Mouse (Mus musculus): ENCODE results near the gene Fut8. TPM values are rescaled to one million over a fixed set of nuclear protein-coding genes. Genes with fewer than 3 reads are reported as not detected.

The Fut8 gene
- polyA plus RNA-seq, 1 experiment, result 11.8 TPM

GRCm38 (mm10) chr12:77240372-77240771 lies 2.4 kb downstream of the Fut8 start:
- TF ChIP-seq POLR2A (IDR thresholded peaks at IDR 0.05; ENCODE audit: insufficient read length, low read depth) (no peak), REST (IDR thresholded peaks at IDR 0.05; ENCODE audit: insufficient read depth, insufficient read length) (no peak), POLR2AphosphoS2 (IDR thresholded peaks at IDR 0.05; ENCODE audit: insufficient read length, low read depth) (no peak), MYOD1 (IDR thresholded peaks at IDR 0.05; ENCODE audit: control insufficient read depth in 1 of 3, insufficient read length in 2 of 3, low read depth in 2 of 3) (no peak), TCF12 (IDR thresholded peaks at IDR 0.05; ENCODE audit: insufficient read depth, poor library complexity, severe bottlenecking) (no peak), MYOG (IDR thresholded peaks at IDR 0.05; ENCODE audit: control insufficient read depth in 1 of 3, insufficient read depth in 1 of 3, insufficient read length in 2 of 3, low read depth in 2 of 3) (no peak), USF1 (IDR thresholded peaks at IDR 0.05; ENCODE audit: low read depth) (no peak), SRF (IDR thresholded peaks at IDR 0.05; ENCODE audit: control insufficient read depth, insufficient read length, low read depth) (no peak), MAX (IDR thresholded peaks at IDR 0.05; ENCODE audit: low read depth) (no peak), CEBPB (IDR thresholded peaks at IDR 0.05; ENCODE audit: insufficient read depth, poor library complexity, severe bottlenecking) (no peak), TCF3 (IDR thresholded peaks at IDR 0.05; ENCODE audit: insufficient read length, low read depth) (no peak), E2F4 (IDR thresholded peaks at IDR 0.05; ENCODE audit: insufficient read depth) (no peak)
- Histone ChIP-seq H3ac (ENCODE audit: control insufficient read depth, insufficient read length) (no peak overlapping the region), H3K79me2 (ENCODE audit: control insufficient read depth, insufficient read depth) (peaks cover 31% of the 10 kb centered on the region), H3K4me2 (ENCODE audit: low read depth) (peak overlapping the region; percentile 94), H3K27me3 (ENCODE audit: control insufficient read depth, insufficient read depth, insufficient read length) (no peaks in the 10 kb centered on the region), H3K4me3 (peak overlapping the region; percentile 55), H3K36me3 (ENCODE audit: control insufficient read depth, insufficient read depth) (no peaks in the 10 kb centered on the region)

- H3K36me3 ChIP-seq (ENCODE audit: control insufficient read depth, insufficient read depth), result no peaks in the 10 kb centered on the region
- H3K27me3 ChIP-seq (ENCODE audit: control insufficient read depth, insufficient read depth, insufficient read length), result no peaks in the 10 kb centered on the region
- H3K4me2 ChIP-seq (ENCODE audit: low read depth), result peak overlapping the region; percentile 94
- peaks cover 36% of the 10 kb centered on the region for H3K79me2 ChIP-seq (ENCODE audit: control insufficient read depth, insufficient read depth)
- no peak overlapping the region for H3K4me3 ChIP-seq
- TF ChIP-seq POLR2A (IDR thresholded peaks at IDR 0.05; ENCODE audit: insufficient read length, low read depth) (no peak), REST (IDR thresholded peaks at IDR 0.05; ENCODE audit: insufficient read depth, insufficient read length) (no peak), POLR2AphosphoS2 (IDR thresholded peaks at IDR 0.05; ENCODE audit: insufficient read length, low read depth) (no peak)
- H3ac ChIP-seq (ENCODE audit: control insufficient read depth, insufficient read length), result no peak overlapping the region
Observed at GRCm38 (mm10) chr12:77240839-77241238, 2.9 kb downstream of the Fut8 start.

- Histone ChIP-seq H3ac (ENCODE audit: control insufficient read depth, insufficient read length) (no peak overlapping the region), H3K27me3 (ENCODE audit: control insufficient read depth, insufficient read depth, insufficient read length) (no peaks in the 10 kb centered on the region), H3K36me3 (ENCODE audit: control insufficient read depth, insufficient read depth) (no peaks in the 10 kb centered on the region), H3K79me2 (ENCODE audit: control insufficient read depth, insufficient read depth) (no peaks in the 10 kb centered on the region), H3K4me3 (no peak overlapping the region), H3K4me2 (ENCODE audit: low read depth) (no peak overlapping the region)
- TF ChIP-seq E2F4 (IDR thresholded peaks at IDR 0.05; ENCODE audit: insufficient read depth) (no peak), MYOD1 (IDR thresholded peaks at IDR 0.05; ENCODE audit: control insufficient read depth in 1 of 3, insufficient read length in 2 of 3, low read depth in 2 of 3) (no peak), MYOG (IDR thresholded peaks at IDR 0.05; ENCODE audit: control insufficient read depth in 1 of 3, insufficient read depth in 1 of 3, insufficient read length in 2 of 3, low read depth in 2 of 3) (no peak), POLR2A (IDR thresholded peaks at IDR 0.05; ENCODE audit: insufficient read length, low read depth) (no peak), MAX (IDR thresholded peaks at IDR 0.05; ENCODE audit: low read depth) (no peak), TCF3 (IDR thresholded peaks at IDR 0.05; ENCODE audit: insufficient read length, low read depth) (no peak), TCF12 (IDR thresholded peaks at IDR 0.05; ENCODE audit: insufficient read depth, poor library complexity, severe bottlenecking) (no peak), CEBPB (IDR thresholded peaks at IDR 0.05; ENCODE audit: insufficient read depth, poor library complexity, severe bottlenecking) (no peak)
Observed at GRCm38 (mm10) chr12:77262650-77263049, 24.7 kb downstream of the Fut8 start.

DNA sequence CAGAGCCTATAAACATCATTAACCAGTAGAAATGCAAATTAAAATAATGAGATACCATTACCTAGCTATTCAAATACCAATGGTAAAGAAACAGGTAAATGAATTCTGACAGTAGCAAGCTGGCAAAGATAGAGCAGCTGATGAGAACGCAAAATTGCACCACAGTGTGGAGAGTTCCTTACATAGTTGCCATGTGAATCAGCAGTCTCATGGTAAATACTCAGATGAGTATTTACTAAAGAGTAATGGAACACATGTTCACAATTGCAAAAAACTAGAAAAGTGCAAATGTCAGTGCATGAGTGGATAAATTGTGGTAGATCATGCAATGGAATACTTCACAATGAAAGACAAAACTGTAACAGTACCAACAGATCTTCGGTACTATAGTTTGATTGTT lies 25.9 kb downstream of the Fut8 start:
- no peak overlapping the region for H3K4me3 ChIP-seq
- peaks cover 7% of the 10 kb centered on the region for H3K79me2 ChIP-seq (ENCODE audit: control insufficient read depth, insufficient read depth)
- H3K4me2 ChIP-seq (ENCODE audit: low read depth), result no peak overlapping the region
- no peaks in the 10 kb centered on the region for H3K27me3 ChIP-seq (ENCODE audit: control insufficient read depth, insufficient read depth, insufficient read length)
- no peaks in the 10 kb centered on the region for H3K36me3 ChIP-seq (ENCODE audit: control insufficient read depth, insufficient read depth)
- TF ChIP-seq MAX (IDR thresholded peaks at IDR 0.05; ENCODE audit: low read depth) (no peak), CEBPB (IDR thresholded peaks at IDR 0.05; ENCODE audit: insufficient read depth, poor library complexity, severe bottlenecking) (0 out of 2 replicates have a peak, but pooled peaks have one; percentile 8)
- H3ac ChIP-seq (ENCODE audit: control insufficient read depth, insufficient read length), result no peak overlapping the region

GRCm38 (mm10) chr12:77270694-77271093 lies 32.8 kb downstream of the Fut8 start:
- Histone ChIP-seq H3K36me3 (ENCODE audit: control insufficient read depth, insufficient read depth) (no peaks in the 10 kb centered on the region), H3K4me3 (no peak overlapping the region), H3ac (ENCODE audit: control insufficient read depth, insufficient read length) (no peak overlapping the region), H3K27me3 (ENCODE audit: control insufficient read depth, insufficient read depth, insufficient read length) (no peaks in the 10 kb centered on the region), H3K79me2 (ENCODE audit: control insufficient read depth, insufficient read depth) (peaks cover 36% of the 10 kb centered on the region), H3K4me2 (ENCODE audit: low read depth) (no peak overlapping the region)
- TF ChIP-seq E2F4 (IDR thresholded peaks at IDR 0.05; ENCODE audit: insufficient read depth), result no peak
- TF ChIP-seq TCF12 (IDR thresholded peaks at IDR 0.05; ENCODE audit: insufficient read depth, poor library complexity, severe bottlenecking), result no peak
- TF ChIP-seq MYOD1 (IDR thresholded peaks at IDR 0.05; ENCODE audit: control insufficient read depth in 1 of 3, insufficient read length in 2 of 3, low read depth in 2 of 3), result no peak
- no peak for TF ChIP-seq REST (IDR thresholded peaks at IDR 0.05; ENCODE audit: insufficient read depth, insufficient read length)
- no peak for TF ChIP-seq MYOG (IDR thresholded peaks at IDR 0.05; ENCODE audit: control insufficient read depth in 1 of 3, insufficient read depth in 1 of 3, insufficient read length in 2 of 3, low read depth in 2 of 3)
- no peak for TF ChIP-seq POLR2AphosphoS2 (IDR thresholded peaks at IDR 0.05; ENCODE audit: insufficient read length, low read depth)
- TF ChIP-seq SRF (IDR thresholded peaks at IDR 0.05; ENCODE audit: control insufficient read depth, insufficient read length, low read depth), result no peak
- TF ChIP-seq CEBPB (IDR thresholded peaks at IDR 0.05; ENCODE audit: insufficient read depth, poor library complexity, severe bottlenecking), result no peak
- TF ChIP-seq MAX (IDR thresholded peaks at IDR 0.05; ENCODE audit: low read depth), result no peak
- no peak for TF ChIP-seq USF1 (IDR thresholded peaks at IDR 0.05; ENCODE audit: low read depth)
- no peak for TF ChIP-seq TCF3 (IDR thresholded peaks at IDR 0.05; ENCODE audit: insufficient read length, low read depth)
- no peak for TF ChIP-seq POLR2A (IDR thresholded peaks at IDR 0.05; ENCODE audit: insufficient read length, low read depth)

Data from myocyte (in vitro differentiated cells).